14 mouse cellular contexts compared by ENCODE assay signal in genomic region chr4:106622712-106623111, GRCm38 (mm10). TPM values are rescaled to one million over a fixed set of nuclear protein-coding genes. Genes with fewer than 3 reads are reported as not detected.
A peak's percentile ranks its signal among the peaks of the same experiment; 100 is the strongest.
DNase-seq lines count a peak whose midpoint lies in the region; ATAC-seq and TF ChIP-seq lines count a peak whose summit lies in the region.
"Had no signal": no experiment of that assay in that cellular context is flagged by ENCODE, and none has a peak within 500 bp of the region (broad histone marks: within the 10 kb centered on the region; RNA-seq: fewer than 3 reads in every experiment).

No protein-coding gene starts in this region.

- no peaks in the 10 kb centered on the region for H3K36me3 ChIP-seq in heart, embryonic 15.5 days
- H3K36me3 ChIP-seq in lung, embryonic 14.5 days (ENCODE audit: insufficient read depth) = no peaks in the 10 kb centered on the region
- no peaks in the 10 kb centered on the region for H3K36me3 ChIP-seq in hindbrain, embryonic 16.5 days (ENCODE audit: control insufficient read depth, insufficient read depth, low read length)
- H3K36me3 ChIP-seq in midbrain, embryonic 16.5 days (ENCODE audit: control insufficient read depth, insufficient read depth, low read length) = no peaks in the 10 kb centered on the region
- H3K36me3 ChIP-seq: liver, embryonic 13.5 days had no signal

- 22% methylated on average over 28 of the region's 28 CpGs for WGBS in heart, embryonic 15.5 days
- WGBS in lung, embryonic 14.5 days = 27% methylated on average over 28 of the region's 28 CpGs
- WGBS in hindbrain, embryonic 16.5 days = 25% methylated on average over 27 of the region's 28 CpGs
- WGBS in midbrain, embryonic 16.5 days = 35% methylated on average over 28 of the region's 28 CpGs

- H3K4me3 ChIP-seq in heart, embryonic 15.5 days = peak overlapping the region; percentile 12; the same call in 1 of the 2 replicates
- peak overlapping the region; percentile 11; the same call in 1 of the 2 replicates for H3K4me3 ChIP-seq in lung, embryonic 14.5 days (ENCODE audit: low read depth, low read length)
- H3K4me3 ChIP-seq in hindbrain, embryonic 16.5 days (ENCODE audit: low read length) = no peak overlapping the region
- no peak overlapping the region for H3K4me3 ChIP-seq in midbrain, embryonic 16.5 days (ENCODE audit: low read depth, low read length)
- H3K4me3 ChIP-seq: liver, embryonic 13.5 days had no signal

- H3K27me3 ChIP-seq in heart, embryonic 15.5 days = peaks cover 72% of the 10 kb centered on the region
- H3K27me3 ChIP-seq in lung, embryonic 14.5 days (ENCODE audit: insufficient read depth, low read length) = peaks cover 41% of the 10 kb centered on the region
- H3K27me3 ChIP-seq in hindbrain, embryonic 16.5 days (replicated peaks; ENCODE audit: control insufficient read depth, insufficient read depth, low read length) = peaks cover 23% of the 10 kb centered on the region
- H3K27me3 ChIP-seq in midbrain, embryonic 16.5 days (ENCODE audit: control insufficient read depth, insufficient read depth, low read depth, low read length) = peaks cover 22% of the 10 kb centered on the region

- no peaks in the 10 kb centered on the region for H3K9me3 ChIP-seq in heart, embryonic 15.5 days (replicated peaks)
- no peaks in the 10 kb centered on the region for H3K9me3 ChIP-seq in lung, embryonic 14.5 days (ENCODE audit: low read depth, low read length)
- H3K9me3 ChIP-seq in hindbrain, embryonic 16.5 days (ENCODE audit: control insufficient read depth, low read length) = no peaks in the 10 kb centered on the region
- H3K9me3 ChIP-seq in midbrain, embryonic 16.5 days (replicated peaks; ENCODE audit: control insufficient read depth, low read length, poor library complexity, severe bottlenecking) = no peaks in the 10 kb centered on the region
- H3K9me3 ChIP-seq: liver, embryonic 13.5 days had no signal

- no peak overlapping the region for H3K9ac ChIP-seq in heart, embryonic 15.5 days
- H3K9ac ChIP-seq in lung, embryonic 14.5 days = no peak overlapping the region
- H3K9ac ChIP-seq in hindbrain, embryonic 16.5 days (ENCODE audit: low read depth, low read length) = no peak overlapping the region
- no peak overlapping the region for H3K9ac ChIP-seq in midbrain, embryonic 16.5 days (ENCODE audit: low read depth, low read length)
- H3K9ac ChIP-seq: liver, embryonic 13.5 days had no signal

- ATAC-seq in heart, embryonic 15.5 days (replicated peaks; ENCODE audit: insufficient number of reproducible peaks, insufficient read depth, low FRiP score, low read depth) = no peak
- no peak for ATAC-seq in lung, embryonic 14.5 days (ENCODE audit: insufficient read depth)
- no peak for ATAC-seq in hindbrain, embryonic 16.5 days
- ATAC-seq in midbrain, embryonic 16.5 days = no peak
- ATAC-seq: forebrain, embryonic 16.5 days had no signal

- H3K4me2 ChIP-seq in heart, embryonic 15.5 days = peak overlapping the region; percentile 25; the same call in 1 of the 2 replicates
- peak overlapping the region; percentile 45 for H3K4me2 ChIP-seq in lung, embryonic 14.5 days
- H3K4me2 ChIP-seq in hindbrain, embryonic 16.5 days (ENCODE audit: low read length) = peak overlapping the region; percentile 27; the same call in 1 of the 2 replicates
- peak overlapping the region; percentile 17; the same call in 1 of the 2 replicates for H3K4me2 ChIP-seq in midbrain, embryonic 16.5 days (ENCODE audit: low read length)
- H3K4me2 ChIP-seq: liver, embryonic 13.5 days had no signal

- H3K4me1 ChIP-seq in heart, embryonic 15.5 days (replicated peaks) = peaks cover 8% of the 10 kb centered on the region; the same call in 1 of the 2 replicates
- no peaks in the 10 kb centered on the region for H3K4me1 ChIP-seq in lung, embryonic 14.5 days (ENCODE audit: insufficient read depth)
- H3K4me1 ChIP-seq in hindbrain, embryonic 16.5 days (ENCODE audit: control insufficient read depth, insufficient read depth, low read depth, low read length) = peaks cover 7% of the 10 kb centered on the region
- peaks cover 12% of the 10 kb centered on the region for H3K4me1 ChIP-seq in midbrain, embryonic 16.5 days (ENCODE audit: control insufficient read depth, insufficient read depth, low read length)

- H3K27ac ChIP-seq in heart, embryonic 15.5 days = no peak overlapping the region
- no peak overlapping the region for H3K27ac ChIP-seq in lung, embryonic 14.5 days (ENCODE audit: low read depth)
- no peak overlapping the region for H3K27ac ChIP-seq in hindbrain, embryonic 16.5 days (ENCODE audit: low read depth, low read length)
- no peak overlapping the region for H3K27ac ChIP-seq in midbrain, embryonic 16.5 days (ENCODE audit: low read length)
- H3K27ac ChIP-seq: liver, embryonic 13.5 days had no signal

- DNase-seq in heart, adult 11 months = no peak
- DNase-seq in lung, embryonic 14.5 days = no peak
- DNase-seq in lung, adult 18-20 months = no peak
- no peak for DNase-seq in testis, postnatal 14 days (ENCODE audit: low spot score)
- no peak for DNase-seq in embryo, embryonic 11 days
- DNase-seq: gastrocnemius, postnatal 36 days; heart, postnatal 14 days; liver, embryonic 13.5 days; thymus, postnatal 25 days had no signal

- TF ChIP-seq CTCF in lung, embryonic 14.5 days (IDR thresholded peaks at IDR 0.05; ENCODE audit: low read depth) = no peak

RNA-seq across cellular contexts. Expression of gene Ttc22, which starts 0.5 kb away (rescaled TPM):
- polyA plus RNA-seq in heart, embryonic 15.5 days (2015; fragmentation: Nextera tagmentation; extraction: Ambion mirVana) = 0.47 and 0.99 TPM in 2 replicates
- polyA plus RNA-seq in lung, embryonic 14.5 days (2014; fragmentation: Nextera tagmentation; extraction: Ambion mirVana) = 0.92 and 1.1 TPM in 2 replicates
- 1.5 and 1.6 TPM in 2 replicates for polyA plus RNA-seq in hindbrain, embryonic 16.5 days (2015; fragmentation: Nextera tagmentation; extraction: Ambion mirVana)
- polyA plus RNA-seq in midbrain, embryonic 16.5 days (2015; fragmentation: Nextera tagmentation; extraction: Ambion mirVana) = 3.6 and 4.4 TPM in 2 replicates

RNA-seq across cellular contexts. Expression of gene Lexm, which starts 5.7 kb away (rescaled TPM):
- not detected in 2 replicates for polyA plus RNA-seq in heart, embryonic 15.5 days (2015; fragmentation: Nextera tagmentation; extraction: Ambion mirVana)
- polyA plus RNA-seq in lung, embryonic 14.5 days (2014; fragmentation: Nextera tagmentation; extraction: Ambion mirVana) = not detected in 2 replicates
- polyA plus RNA-seq in hindbrain, embryonic 16.5 days (2015; fragmentation: Nextera tagmentation; extraction: Ambion mirVana) = 0.17 TPM in 1 of 2 replicates, not detected in the other
- polyA plus RNA-seq in midbrain, embryonic 16.5 days (2015; fragmentation: Nextera tagmentation; extraction: Ambion mirVana) = not detected in 2 replicates
- polyA plus RNA-seq: forebrain, embryonic 16.5 days; spleen, adult 2 months had no signal

RNA-seq across cellular contexts. Expression of gene Pars2, which starts 28.2 kb away (rescaled TPM):
- polyA plus RNA-seq in heart, embryonic 15.5 days (2015; fragmentation: Nextera tagmentation; extraction: Ambion mirVana) = 10.6 and 10.8 TPM in 2 replicates
- polyA plus RNA-seq in lung, embryonic 14.5 days (2014; fragmentation: Nextera tagmentation; extraction: Ambion mirVana) = 14.3 and 14.5 TPM in 2 replicates
- 9.3 and 10.8 TPM in 2 replicates for polyA plus RNA-seq in hindbrain, embryonic 16.5 days (2015; fragmentation: Nextera tagmentation; extraction: Ambion mirVana)
- polyA plus RNA-seq in midbrain, embryonic 16.5 days (2015; fragmentation: Nextera tagmentation; extraction: Ambion mirVana) = 8.9 and 9.9 TPM in 2 replicates

RNA-seq across cellular contexts. Expression of gene Ttc4, which starts 56.0 kb away (rescaled TPM):
- 46.8 and 64.6 TPM in 2 replicates for polyA plus RNA-seq in heart, embryonic 15.5 days (2015; fragmentation: Nextera tagmentation; extraction: Ambion mirVana)
- 79.1 and 80.4 TPM in 2 replicates for polyA plus RNA-seq in lung, embryonic 14.5 days (2014; fragmentation: Nextera tagmentation; extraction: Ambion mirVana)
- polyA plus RNA-seq in hindbrain, embryonic 16.5 days (2015; fragmentation: Nextera tagmentation; extraction: Ambion mirVana) = 140 and 152 TPM in 2 replicates
- 159 and 163 TPM in 2 replicates for polyA plus RNA-seq in midbrain, embryonic 16.5 days (2015; fragmentation: Nextera tagmentation; extraction: Ambion mirVana)

Comparison
In these comparisons a context has a peak if more than half of its experiments do, and no peak if none do; other contexts are left out.
1. H3K4me3 ChIP-seq: peak in heart, embryonic 15.5 days (single experiment) and lung, embryonic 14.5 days (single experiment); none in hindbrain, embryonic 16.5 days (single experiment) and midbrain, embryonic 16.5 days (single experiment).
2. Peak in every context shown above with its lines, with median percentiles within 50 percentile points of each other: H3K4me2 ChIP-seq.